Mouse (Mus musculus) MEL-GATA-1-ER (cell line): Measurements from ENCODE around the gene Ubald2.
"Not testable (repeated sequence)": the region's sequence is repeated elsewhere in the genome, so short reads cannot be mapped to it uniquely, and the experiment has no call there.

Source experiments
- DNase-seq: peaks from one replicate; pipeline ENCODE4 v3.0.0-alpha.2; 2012; ENCODE audit warnings: low read depth; ENCODE audit errors: extremely low read depth

Ubald2 gene

GRCm38 (mm10) chr11:116459786-116460185 is 25.9 kb downstream of the Ubald2 start:
- DNase-seq, result no peak

GRCm38 (mm10) chr11:116463338-116463737 is 29.4 kb downstream of the Ubald2 start:
- no peak for DNase-seq

GRCm38 (mm10) chr11:116463833-116464232 is 29.9 kb downstream of the Ubald2 start:
- DNase-seq, result peak; percentile 51

GRCm38 (mm10) chr11:116466141-116466540 is 32.2 kb downstream of the Ubald2 start, which contains the start of gene Qrich2:
TSS of gene Qrich2 (minus strand) at chr11:116466241.
- no peak for DNase-seq

GRCm38 (mm10) chr11:116468338-116468737 is 34.4 kb downstream of the Ubald2 start:
- not testable (repeated sequence) for DNase-seq

GRCm38 (mm10) chr11:116470249-116470648 is 36.4 kb downstream of the Ubald2 start:
- no peak for DNase-seq

GRCm38 (mm10) chr11:116470896-116471295 is 37.0 kb downstream of the Ubald2 start:
- DNase-seq, result no peak

GRCm38 (mm10) chr11:116472275-116472674 is 38.4 kb downstream of the Ubald2 start:
- no peak for DNase-seq

- no peak for DNase-seq
Observed at GRCm38 (mm10) chr11:116476041-116476440, 42.1 kb downstream of the Ubald2 start.

- no peak for DNase-seq
Observed at GRCm38 (mm10) chr11:116476696-116477095, 42.8 kb downstream of the Ubald2 start.

- no peak for DNase-seq
Observed at GRCm38 (mm10) chr11:116477160-116477759, 43.4 kb downstream of the Ubald2 start.

GRCm38 (mm10) chr11:116478978-116479377 is 45.1 kb downstream of the Ubald2 start:
- no peak for DNase-seq

GRCm38 (mm10) chr11:116479832-116480231 is 45.9 kb downstream of the Ubald2 start:
- DNase-seq, result no peak

GRCm38 (mm10) chr11:116480975-116481374 is 47.1 kb downstream of the Ubald2 start:
- DNase-seq, result no peak

GRCm38 (mm10) chr11:116481776-116482175 is 47.9 kb downstream of the Ubald2 start:
- DNase-seq, result no peak

GRCm38 (mm10) chr11:116484261-116484660 is 50.4 kb downstream of the Ubald2 start:
- no peak for DNase-seq

GRCm38 (mm10) chr11:116488207-116488606 is 54.3 kb downstream of the Ubald2 start:
- no peak for DNase-seq
